Mouse (Mus musculus) myocyte (in vitro differentiated cells): ENCODE measurements at regions not wholly inside any gene's neighbourhood (a gene's known extent, or its start where the extent isn't known, plus 50 kb on each side); places are given as distances from the start of the nearest gene placed in this dataset.

Experiments
- H3K27me3 ChIP-seq: one replicate; pipeline ENCODE4 v1.6.1; 2011; ENCODE audit not compliant: control insufficient read depth, insufficient read depth, insufficient read length
- H3K36me3 ChIP-seq: one replicate; pipeline ENCODE4 v1.6.1; 2011; ENCODE audit not compliant: control insufficient read depth, insufficient read depth
- H3K4me2 ChIP-seq: one replicate; pipeline ENCODE4 v1.6.1; 2011; ENCODE audit warnings: low read depth, control low read depth
- H3K4me3 ChIP-seq: one replicate; pipeline ENCODE4 v1.5.1; 2011; ENCODE audit warnings: mild to moderate bottlenecking, control low read depth, moderate library complexity
- H3K79me2 ChIP-seq: one replicate; pipeline ENCODE4 v1.6.1; 2011; ENCODE audit not compliant: control insufficient read depth, insufficient read depth
- H3ac ChIP-seq: one replicate; pipeline ENCODE4 v1.6.1; 2011; ENCODE audit not compliant: control insufficient read depth, insufficient read length
- CEBPB ChIP-seq: IDR thresholded peaks from 2 replicates; pipeline ENCODE4 v1.6.1; 2011; ENCODE audit warnings: mild to moderate bottlenecking, moderate library complexity; ENCODE audit not compliant: poor library complexity, insufficient read depth, severe bottlenecking
- E2F4 ChIP-seq: IDR thresholded peaks from one replicate; pipeline ENCODE4 v1.6.1; 2011; ENCODE audit warnings: mild to moderate bottlenecking, control low read depth, moderate library complexity; ENCODE audit not compliant: insufficient read depth
- MAX ChIP-seq: IDR thresholded peaks from one replicate; pipeline ENCODE4 v1.6.1; 2011; ENCODE audit warnings: low read depth, mild to moderate bottlenecking, control low read depth
- MYOD1 ChIP-seq, 3 experiments: IDR thresholded peaks; one replicate each; pipeline ENCODE4 v1.6.1; 2011; ENCODE audit warnings: control low read depth in 2 of 3, low read depth in 2 of 3, mild to moderate bottlenecking in 2 of 3, moderate library complexity in 1 of 3; ENCODE audit not compliant: insufficient read length in 2 of 3, control insufficient read depth in 1 of 3
- MYOG ChIP-seq, 3 experiments: IDR thresholded peaks; one replicate each; pipeline ENCODE4 v1.6.1; 2011; ENCODE audit warnings: control low read depth in 2 of 3, low read depth in 2 of 3, mild to moderate bottlenecking in 2 of 3; ENCODE audit not compliant: insufficient read length in 2 of 3, control insufficient read depth in 1 of 3, insufficient read depth in 1 of 3
- POLR2A ChIP-seq: IDR thresholded peaks from one replicate; pipeline ENCODE4 v1.6.1; 2011; ENCODE audit warnings: low read depth, mild to moderate bottlenecking, control low read depth, moderate library complexity; ENCODE audit not compliant: insufficient read length
- POLR2AphosphoS2 ChIP-seq: IDR thresholded peaks from one replicate; pipeline ENCODE4 v1.6.1; 2011; ENCODE audit warnings: low read depth, control low read depth; ENCODE audit not compliant: insufficient read length
- REST ChIP-seq: IDR thresholded peaks from one replicate; pipeline ENCODE4 v1.6.1; 2011; ENCODE audit warnings: mild to moderate bottlenecking, control low read depth, moderate library complexity; ENCODE audit not compliant: insufficient read depth, insufficient read length
- SRF ChIP-seq: IDR thresholded peaks from one replicate; pipeline ENCODE4 v1.6.1; 2011; ENCODE audit warnings: low read depth; ENCODE audit not compliant: control insufficient read depth, insufficient read length
- TCF12 ChIP-seq: IDR thresholded peaks from one replicate; pipeline ENCODE4 v1.6.1; 2011; ENCODE audit warnings: mild to moderate bottlenecking, control low read depth; ENCODE audit not compliant: poor library complexity, insufficient read depth, severe bottlenecking
- TCF3 ChIP-seq: IDR thresholded peaks from one replicate; pipeline ENCODE4 v1.6.1; 2011; ENCODE audit warnings: low read depth, control low read depth; ENCODE audit not compliant: insufficient read length
- USF1 ChIP-seq: IDR thresholded peaks from one replicate; pipeline ENCODE4 v1.6.1; 2011; ENCODE audit warnings: low read depth, mild to moderate bottlenecking, control low read depth, moderate library complexity

DNA sequence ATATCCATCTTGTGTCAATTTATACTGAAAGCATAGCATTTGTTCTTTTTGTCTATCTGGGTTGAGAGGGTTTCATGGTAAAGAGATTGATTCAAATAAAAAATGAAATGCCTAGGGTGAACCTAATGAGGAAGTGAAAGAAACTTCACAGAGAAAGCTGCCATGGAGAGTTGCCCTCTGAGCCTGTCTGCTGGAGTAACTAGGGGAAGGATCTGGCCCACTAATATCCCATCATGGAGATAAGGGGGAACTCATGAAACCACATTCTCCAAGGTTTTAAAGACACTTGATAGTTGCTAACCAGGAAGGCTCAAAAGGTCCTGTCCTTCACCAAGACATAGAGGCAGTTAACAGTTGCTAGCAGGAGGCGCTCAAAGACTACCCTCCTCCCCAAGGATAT, 539.2 kb downstream of the Prim2 start:
- Histone ChIP-seq H3K4me3 (no peak overlapping the region), H3K79me2 (no peaks in the 10 kb centered on the region), H3K4me2 (no peak overlapping the region), H3K36me3 (no peaks in the 10 kb centered on the region), H3K27me3 (no peaks in the 10 kb centered on the region), H3ac (no peak overlapping the region)
- TF ChIP-seq USF1 = no peak

DNA sequence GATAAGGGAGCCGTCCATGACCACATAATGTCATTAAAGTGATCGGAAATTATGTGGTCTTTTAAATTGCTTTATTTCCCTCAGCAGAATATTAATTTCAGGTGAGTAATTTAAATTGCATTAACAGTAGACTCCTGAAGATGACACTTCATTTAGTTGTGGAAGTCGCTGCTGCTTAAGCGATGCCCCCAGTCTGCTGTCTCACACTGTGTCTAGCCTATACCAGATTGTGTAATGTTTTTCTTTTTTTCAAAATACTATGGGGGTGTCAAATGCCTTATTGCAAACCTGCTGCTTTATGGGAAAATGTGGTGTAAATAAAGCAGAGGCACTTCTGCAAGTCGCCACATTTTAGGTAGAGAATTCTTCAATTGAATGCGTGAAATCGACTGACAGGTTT, 544.5 kb downstream of the Prim2 start:
- Histone ChIP-seq H3K4me3 (no peak overlapping the region), H3K36me3 (no peaks in the 10 kb centered on the region), H3K4me2 (no peak overlapping the region), H3K79me2 (no peaks in the 10 kb centered on the region), H3ac (no peak overlapping the region), H3K27me3 (no peaks in the 10 kb centered on the region)
- TF ChIP-seq MAX (no peak), SRF (no peak), CEBPB (no peak), USF1 (no peak), POLR2AphosphoS2 (no peak), POLR2A (no peak), E2F4 (no peak), MYOG (IDR thresholded peaks at IDR 0.05; ENCODE audit: control insufficient read depth in 1 of 3, insufficient read depth in 1 of 3, insufficient read length in 2 of 3, low read depth in 2 of 3) (no peak), MYOD1 (IDR thresholded peaks at IDR 0.05; ENCODE audit: control insufficient read depth in 1 of 3, insufficient read length in 2 of 3, low read depth in 2 of 3) (no peak), TCF3 (no peak), TCF12 (no peak)

DNA sequence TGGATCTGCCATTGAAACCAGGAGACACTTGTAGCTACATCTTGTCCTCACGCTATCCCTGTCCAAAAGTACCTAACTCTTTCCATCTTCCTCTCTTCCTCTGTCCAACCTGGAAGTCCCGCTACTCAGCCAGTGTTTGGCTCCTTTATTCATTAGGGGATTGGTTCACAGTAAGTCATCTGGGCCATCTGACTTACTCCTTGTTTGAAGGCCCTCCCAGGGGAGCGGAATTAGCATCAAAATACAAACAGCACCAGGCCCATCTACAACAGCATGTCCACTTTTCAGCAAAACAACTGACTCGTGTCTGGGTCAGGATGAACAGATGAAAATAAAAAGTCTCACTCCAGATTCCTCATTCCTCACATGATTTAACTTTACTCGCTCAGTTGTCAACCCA, 559.2 kb upstream of the Gm5415 start:
- Histone ChIP-seq H3ac (no peak overlapping the region), H3K4me3 (no peak overlapping the region), H3K36me3 (no peaks in the 10 kb centered on the region), H3K27me3 (no peaks in the 10 kb centered on the region), H3K4me2 (peak overlapping the region; percentile 43), H3K79me2 (no peaks in the 10 kb centered on the region)
- no peak for TF ChIP-seq MYOD1 (IDR thresholded peaks at IDR 0.05; ENCODE audit: control insufficient read depth in 1 of 3, insufficient read length in 2 of 3, low read depth in 2 of 3)
- TF ChIP-seq MAX = no peak
- no peak for TF ChIP-seq USF1
- TF ChIP-seq TCF3 = no peak
- no peak for TF ChIP-seq CEBPB
- no peak for TF ChIP-seq E2F4
- TF ChIP-seq POLR2A = no peak
- TF ChIP-seq SRF = no peak
- no peak for TF ChIP-seq POLR2AphosphoS2
- TF ChIP-seq MYOG (IDR thresholded peaks at IDR 0.05; ENCODE audit: control insufficient read depth in 1 of 3, insufficient read depth in 1 of 3, insufficient read length in 2 of 3, low read depth in 2 of 3) = no peak
- TF ChIP-seq TCF12 = no peak
- TF ChIP-seq REST = no peak

DNA sequence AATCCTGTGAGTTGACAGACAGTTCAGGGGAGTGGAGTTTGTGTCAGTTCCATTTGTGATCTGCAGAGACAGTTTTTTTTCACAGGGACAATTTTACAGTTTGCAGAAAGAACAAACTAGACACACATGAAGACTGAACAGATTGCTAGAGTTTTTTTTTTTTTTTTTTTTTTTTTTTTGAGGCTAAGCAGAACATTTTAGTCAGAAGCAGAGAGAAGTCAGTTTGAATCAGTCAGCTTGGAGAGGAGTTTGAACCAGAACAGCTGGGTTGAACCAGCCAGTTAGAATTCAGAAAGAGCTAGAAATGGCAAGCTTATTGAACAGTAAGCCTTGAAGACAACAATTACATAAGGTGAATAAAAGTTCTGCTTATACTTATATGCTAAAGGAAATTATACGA, 557.2 kb upstream of the Gm5415 start:
- no peak overlapping the region for H3K4me3 ChIP-seq
- TF ChIP-seq TCF12 (no peak), MYOD1 (IDR thresholded peaks at IDR 0.05; ENCODE audit: control insufficient read depth in 1 of 3, insufficient read length in 2 of 3, low read depth in 2 of 3) (no peak), TCF3 (no peak), MYOG (IDR thresholded peaks at IDR 0.05; ENCODE audit: control insufficient read depth in 1 of 3, insufficient read depth in 1 of 3, insufficient read length in 2 of 3, low read depth in 2 of 3) (no peak), POLR2A (no peak), USF1 (no peak), SRF (no peak), MAX (no peak), CEBPB (no peak), E2F4 (no peak), REST (no peak), POLR2AphosphoS2 (no peak)

DNA sequence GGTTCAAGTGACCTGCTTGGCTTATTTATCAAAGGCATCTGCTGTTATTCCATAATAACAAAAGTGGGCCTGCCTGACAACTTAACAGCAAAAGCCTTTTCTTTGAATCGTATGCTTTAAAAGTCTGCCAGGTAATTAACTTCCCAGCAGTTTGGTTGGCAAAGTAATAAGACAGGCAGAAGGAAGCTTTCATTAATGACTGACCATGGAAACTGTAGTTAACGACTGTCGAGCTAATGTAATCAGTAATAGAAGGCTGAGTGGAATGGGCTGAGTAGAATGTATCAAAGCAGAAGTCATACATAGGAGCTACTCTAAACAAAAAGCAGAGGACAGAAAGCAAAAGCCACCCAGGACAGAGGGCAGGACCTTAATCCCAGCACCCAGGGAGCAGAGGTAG, 551.0 kb upstream of the Gm5415 start:
- Histone ChIP-seq H3K4me3 (no peak overlapping the region), H3K4me2 (no peak overlapping the region), H3K27me3 (no peaks in the 10 kb centered on the region), H3ac (no peak overlapping the region), H3K79me2 (no peaks in the 10 kb centered on the region), H3K36me3 (no peaks in the 10 kb centered on the region)
- no peak for TF ChIP-seq REST
- TF ChIP-seq MYOG (IDR thresholded peaks at IDR 0.05; ENCODE audit: control insufficient read depth in 1 of 3, insufficient read depth in 1 of 3, insufficient read length in 2 of 3, low read depth in 2 of 3) = no peak
- no peak for TF ChIP-seq POLR2AphosphoS2
- no peak for TF ChIP-seq MAX
- no peak for TF ChIP-seq SRF
- TF ChIP-seq USF1 = no peak
- no peak for TF ChIP-seq MYOD1 (IDR thresholded peaks at IDR 0.05; ENCODE audit: control insufficient read depth in 1 of 3, insufficient read length in 2 of 3, low read depth in 2 of 3)
- no peak for TF ChIP-seq E2F4
- TF ChIP-seq POLR2A = no peak
- TF ChIP-seq TCF12 = no peak

More for the DNA sequence above, 557.2 kb upstream of the Gm5415 start:
- Histone ChIP-seq H3K79me2 (no peaks in the 10 kb centered on the region), H3K36me3 (no peaks in the 10 kb centered on the region), H3K27me3 (no peaks in the 10 kb centered on the region), H3ac (no peak overlapping the region), H3K4me2 (no peak overlapping the region)
